Mouse (Mus musculus): ENCODE measurements around the gene Epb41l2. TPM values are rescaled to one million over a fixed set of nuclear protein-coding genes. Genes with fewer than 3 reads are reported as not detected.

Gene Epb41l2
- polyA plus RNA-seq, 1 experiment, result 132 TPM

GRCm38 (mm10) chr10:25325690-25326089 is 33.9 kb upstream of the Epb41l2 start:
- Histone ChIP-seq H3K4me3 (replicated peaks; ENCODE audit: extremely low read depth, low read depth, low read length) (no peak overlapping the region), H3K4me1 (ENCODE audit: control insufficient read depth, insufficient read depth, low read length) (no peaks in the 10 kb centered on the region)
- DNase-seq, result no peak
- 38% methylated on average over 4 of the region's 4 CpGs for WGBS
- TF ChIP-seq POLR2A (IDR thresholded peaks at IDR 0.05; ENCODE audit: borderline replicate concordance, extremely low read depth, low read depth, low read length) (no peak), CTCF (IDR thresholded peaks at IDR 0.05; ENCODE audit: insufficient read depth, low read length) (no peak)

GRCm38 (mm10) chr10:25327511-25327910 is 32.1 kb upstream of the Epb41l2 start:
- Histone ChIP-seq H3K4me1 (ENCODE audit: control insufficient read depth, insufficient read depth, low read length) (peaks cover 2% of the 10 kb centered on the region; the same call in 1 of the 2 replicates), H3K4me3 (replicated peaks; ENCODE audit: extremely low read depth, low read depth, low read length) (no peak overlapping the region)
- no peak for TF ChIP-seq POLR2A (IDR thresholded peaks at IDR 0.05; ENCODE audit: borderline replicate concordance, extremely low read depth, low read depth, low read length)
- TF ChIP-seq CTCF (IDR thresholded peaks at IDR 0.05; ENCODE audit: insufficient read depth, low read length), result no peak
- no peak for DNase-seq
- 77% methylated on average over 6 of the region's 6 CpGs for whole genome bisulfite sequencing

DNA sequence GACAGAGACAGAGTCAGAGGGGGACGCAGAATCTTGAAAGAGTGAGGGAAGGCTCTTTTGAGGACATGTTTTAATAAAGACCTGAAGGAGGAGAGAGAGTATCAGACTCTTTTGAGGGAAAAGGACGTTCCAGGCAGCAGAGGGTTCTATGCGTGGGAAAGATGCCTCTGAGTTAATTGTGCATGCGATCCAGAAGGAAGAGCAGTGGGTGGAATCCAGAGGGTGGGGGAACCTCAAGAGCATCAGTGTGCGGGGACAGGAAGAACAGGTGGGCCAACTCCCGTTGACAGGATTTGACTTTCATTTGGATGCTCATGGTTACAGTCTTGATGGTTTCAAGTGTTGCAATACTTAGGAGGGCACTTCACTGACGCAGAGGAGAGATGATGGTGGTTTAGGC is 29.5 kb upstream of the Epb41l2 start:
- H3K4me3 ChIP-seq (replicated peaks; ENCODE audit: extremely low read depth, low read depth, low read length), result no peak overlapping the region
- DNase-seq, result no peak
- peaks cover 2% of the 10 kb centered on the region; the same call in 1 of the 2 replicates for H3K4me1 ChIP-seq (ENCODE audit: control insufficient read depth, insufficient read depth, low read length)
- no peak for TF ChIP-seq CTCF (IDR thresholded peaks at IDR 0.05; ENCODE audit: insufficient read depth, low read length)
- WGBS, result 86% methylated on average over 7 of the region's 7 CpGs

DNA sequence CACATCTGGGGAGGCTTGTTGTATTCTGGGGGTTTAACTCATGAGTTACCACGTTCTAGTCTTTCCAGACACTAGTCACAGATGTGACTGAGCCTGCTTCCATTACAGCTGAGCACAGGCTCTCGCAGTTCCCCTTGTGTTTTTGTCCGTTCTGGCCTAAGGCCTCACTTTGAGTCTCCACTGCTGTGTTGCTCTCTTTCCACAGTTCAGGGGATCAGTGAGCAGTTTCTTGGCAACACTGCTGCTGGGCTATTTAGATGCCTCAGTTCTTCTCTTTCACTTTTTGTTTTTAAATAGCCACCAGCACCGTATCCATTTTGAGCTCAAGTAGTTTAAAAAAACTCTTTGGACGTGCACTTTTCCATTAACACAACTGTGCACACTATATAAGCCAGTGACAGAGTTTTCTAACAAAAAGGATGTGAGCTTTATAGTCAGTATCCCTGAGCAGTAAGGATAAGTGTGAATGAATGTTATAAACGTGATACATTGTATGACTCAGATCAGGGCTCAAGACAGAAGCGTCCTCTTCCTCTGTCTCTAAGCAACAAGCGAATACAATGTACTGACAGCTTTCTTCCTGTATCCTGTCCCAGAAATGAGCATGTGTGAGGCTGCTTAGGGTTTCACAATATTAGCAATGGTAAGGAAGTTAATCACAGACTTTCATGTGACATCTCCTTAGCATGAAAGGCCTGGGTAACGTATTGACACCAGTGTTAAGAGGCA is 28.1 kb upstream of the Epb41l2 start:
- 28% methylated on average over 9 of the region's 9 CpGs for WGBS
- Histone ChIP-seq H3K4me3 (replicated peaks; ENCODE audit: extremely low read depth, low read depth, low read length) (peak overlapping the region; percentile 26), H3K4me1 (ENCODE audit: control insufficient read depth, insufficient read depth, low read length) (peaks cover 2% of the 10 kb centered on the region; the same call in 1 of the 2 replicates)
- DNase-seq, result no peak
- TF ChIP-seq POLR2A (IDR thresholded peaks at IDR 0.05; ENCODE audit: borderline replicate concordance, extremely low read depth, low read depth, low read length), result no peak
- no peak for TF ChIP-seq CTCF (IDR thresholded peaks at IDR 0.05; ENCODE audit: insufficient read depth, low read length)

DNA sequence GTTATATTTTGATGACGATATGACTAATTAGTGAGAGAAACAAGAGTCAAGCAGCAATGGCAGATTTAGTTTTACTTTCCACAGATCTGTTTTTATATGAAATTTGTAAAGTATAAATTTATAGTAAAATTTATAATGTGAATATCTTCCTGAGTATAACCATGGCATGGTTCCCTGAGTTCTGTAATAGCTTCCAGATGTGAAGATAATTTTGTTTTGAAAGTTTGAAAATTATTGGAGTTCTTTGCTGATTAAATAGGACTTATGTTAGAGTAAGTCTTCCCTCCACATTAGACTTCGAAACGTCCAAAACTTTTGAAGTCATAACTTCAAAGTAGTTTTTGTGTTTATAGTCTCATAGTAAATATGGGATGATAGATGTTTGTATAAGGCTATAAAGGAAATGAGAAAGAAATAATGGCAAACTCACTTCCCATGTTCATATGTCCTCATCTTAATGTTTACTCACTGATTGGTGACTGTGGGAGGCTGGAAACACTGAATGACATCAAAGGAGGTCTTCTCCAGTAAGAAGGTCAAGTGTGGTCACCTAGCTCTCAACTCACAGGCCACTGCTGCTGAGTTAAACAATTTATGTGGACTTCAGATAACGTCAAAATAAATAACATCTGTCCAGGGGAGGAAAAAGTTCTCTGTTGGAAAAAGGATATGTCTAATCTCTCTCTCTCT is 26.1 kb upstream of the Epb41l2 start:
- no peak for DNase-seq
- Histone ChIP-seq H3K4me1 (ENCODE audit: control insufficient read depth, insufficient read depth, low read length) (peaks cover 2% of the 10 kb centered on the region; the same call in 1 of the 2 replicates), H3K4me3 (replicated peaks; ENCODE audit: extremely low read depth, low read depth, low read length) (no peak overlapping the region)
- TF ChIP-seq CTCF (IDR thresholded peaks at IDR 0.05; ENCODE audit: insufficient read depth, low read length), result no peak
- no peak for TF ChIP-seq POLR2A (IDR thresholded peaks at IDR 0.05; ENCODE audit: borderline replicate concordance, extremely low read depth, low read depth, low read length)
- 37% methylated on average over 4 of the region's 4 CpGs for WGBS

- Histone ChIP-seq H3K4me3 (replicated peaks; ENCODE audit: extremely low read depth, low read depth, low read length) (no peak overlapping the region), H3K4me1 (ENCODE audit: control insufficient read depth, insufficient read depth, low read length) (no peaks in the 10 kb centered on the region)
- 85% methylated on average over 5 of the region's 5 CpGs for WGBS
- no peak for DNase-seq
- TF ChIP-seq CTCF (IDR thresholded peaks at IDR 0.05; ENCODE audit: insufficient read depth, low read length) (no peak), POLR2A (IDR thresholded peaks at IDR 0.05; ENCODE audit: borderline replicate concordance, extremely low read depth, low read depth, low read length) (no peak)
Observed at GRCm38 (mm10) chr10:25340675-25341074, 18.9 kb upstream of the Epb41l2 start.

DNA sequence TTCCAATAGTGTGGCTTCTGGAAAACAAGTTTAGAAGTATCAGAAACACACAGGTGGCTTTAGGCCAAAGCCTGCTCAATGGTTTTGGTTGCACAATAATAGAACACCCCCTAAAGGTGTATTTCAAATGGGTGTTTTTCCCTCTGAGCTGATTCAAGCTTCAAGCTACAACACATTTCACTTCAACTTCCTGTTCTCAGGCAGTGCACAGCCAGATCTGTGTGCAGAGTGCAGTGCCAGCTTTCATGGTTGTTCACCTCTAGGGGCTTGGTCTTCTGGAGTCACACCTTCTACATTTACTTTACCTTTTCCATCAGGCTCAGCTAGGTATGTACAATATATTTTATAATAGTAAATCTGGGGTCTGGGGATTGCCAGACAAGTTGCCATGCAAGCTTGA is 16.8 kb upstream of the Epb41l2 start:
- DNase-seq, result no peak
- Histone ChIP-seq H3K4me1 (ENCODE audit: control insufficient read depth, insufficient read depth, low read length) (no peaks in the 10 kb centered on the region), H3K4me3 (replicated peaks; ENCODE audit: extremely low read depth, low read depth, low read length) (no peak overlapping the region)
- TF ChIP-seq CTCF (IDR thresholded peaks at IDR 0.05; ENCODE audit: insufficient read depth, low read length) (no peak), POLR2A (IDR thresholded peaks at IDR 0.05; ENCODE audit: borderline replicate concordance, extremely low read depth, low read depth, low read length) (no peak)

DNA sequence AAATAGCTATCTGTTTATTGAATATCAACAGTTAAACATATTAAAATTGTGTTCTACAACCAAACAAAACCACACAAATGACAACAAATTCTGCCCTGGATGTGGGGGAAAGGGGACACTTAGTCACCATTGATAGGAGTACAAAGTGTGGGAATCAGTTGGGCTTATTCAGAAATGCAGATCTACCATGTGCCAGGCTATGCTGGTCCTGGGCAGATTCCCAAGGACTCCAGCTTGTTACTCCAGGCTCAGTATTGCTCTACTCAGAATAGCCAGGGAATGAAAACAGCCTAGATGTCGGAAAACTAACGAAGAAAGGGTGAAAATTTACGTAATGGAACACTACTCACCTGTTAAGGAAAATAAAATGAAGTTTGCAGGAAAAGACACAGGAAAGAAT is 5.7 kb upstream of the Epb41l2 start:
- DNase-seq, result no peak
- 95% methylated on average over 3 of the region's 3 CpGs for WGBS
- TF ChIP-seq POLR2A (IDR thresholded peaks at IDR 0.05; ENCODE audit: borderline replicate concordance, extremely low read depth, low read depth, low read length), result no peak
- TF ChIP-seq CTCF (IDR thresholded peaks at IDR 0.05; ENCODE audit: insufficient read depth, low read length), result no peak
- Histone ChIP-seq H3K4me3 (replicated peaks; ENCODE audit: extremely low read depth, low read depth, low read length) (no peak overlapping the region), H3K4me1 (ENCODE audit: control insufficient read depth, insufficient read depth, low read length) (no peaks in the 10 kb centered on the region)

- DNase-seq, result no peak
- H3K4me3 ChIP-seq (replicated peaks; ENCODE audit: extremely low read depth, low read depth, low read length), result no peak overlapping the region
- no peaks in the 10 kb centered on the region for H3K4me1 ChIP-seq (ENCODE audit: control insufficient read depth, insufficient read depth, low read length)
- no peak for TF ChIP-seq POLR2A (IDR thresholded peaks at IDR 0.05; ENCODE audit: borderline replicate concordance, extremely low read depth, low read depth, low read length)
- no peak for TF ChIP-seq CTCF (IDR thresholded peaks at IDR 0.05; ENCODE audit: insufficient read depth, low read length)
- 84% methylated on average over 7 of the region's 7 CpGs for WGBS
Observed at GRCm38 (mm10) chr10:25354390-25354789, 5.2 kb upstream of the Epb41l2 start.
